Mouse (Mus musculus) adipocyte (in vitro differentiated cells): ENCODE measurements around the gene Pip4k2a.
A peak's percentile ranks its signal among the peaks of the same experiment; 100 is the strongest.

ENCODE experiments used
- DNase-seq: peaks from one replicate; pipeline ENCODE4 v3.0.0-alpha.2; 2016; ENCODE audit warnings: low spot score

The Pip4k2a gene

DNA sequence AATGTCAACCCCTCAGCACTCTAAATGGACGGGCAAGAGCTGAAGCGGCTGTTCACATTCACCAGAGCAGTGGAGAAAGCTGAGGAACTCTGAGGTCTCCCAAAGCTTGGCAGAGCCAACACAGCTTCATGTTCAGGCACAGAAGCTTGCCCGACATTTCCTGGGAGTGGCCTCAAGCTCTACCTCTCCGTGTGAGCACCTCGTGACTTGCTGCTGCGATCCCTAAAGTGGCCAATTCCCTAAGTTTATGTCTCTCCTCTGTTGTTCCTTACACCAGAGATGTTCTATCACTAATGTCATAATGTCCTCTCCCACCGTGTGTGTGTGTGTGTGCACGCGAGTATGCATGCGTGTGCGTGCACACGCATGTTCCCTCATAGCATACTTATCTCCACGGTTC lies 42.3 kb downstream of the Pip4k2a start:
- DNase-seq: no peak

DNA sequence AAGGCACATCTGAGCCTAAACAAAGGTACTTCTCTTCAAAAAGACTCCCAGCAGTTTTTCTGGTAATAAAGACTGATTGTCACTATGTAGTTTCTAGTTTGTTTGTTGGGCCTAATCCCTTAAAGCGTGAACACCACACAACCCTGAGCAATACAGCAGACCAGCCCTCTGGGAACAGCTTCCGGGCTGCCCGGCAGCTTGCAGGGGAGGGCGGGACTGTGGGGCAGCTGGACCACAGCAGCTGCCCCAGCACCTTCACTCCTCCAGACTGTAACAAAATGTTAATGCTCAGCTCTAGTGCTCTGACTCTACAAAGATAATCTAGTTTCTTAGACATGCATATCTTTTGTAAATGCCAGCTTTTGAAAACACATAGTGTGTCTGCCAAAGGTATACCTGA lies 42.9 kb downstream of the Pip4k2a start:
- no peak for DNase-seq

DNA sequence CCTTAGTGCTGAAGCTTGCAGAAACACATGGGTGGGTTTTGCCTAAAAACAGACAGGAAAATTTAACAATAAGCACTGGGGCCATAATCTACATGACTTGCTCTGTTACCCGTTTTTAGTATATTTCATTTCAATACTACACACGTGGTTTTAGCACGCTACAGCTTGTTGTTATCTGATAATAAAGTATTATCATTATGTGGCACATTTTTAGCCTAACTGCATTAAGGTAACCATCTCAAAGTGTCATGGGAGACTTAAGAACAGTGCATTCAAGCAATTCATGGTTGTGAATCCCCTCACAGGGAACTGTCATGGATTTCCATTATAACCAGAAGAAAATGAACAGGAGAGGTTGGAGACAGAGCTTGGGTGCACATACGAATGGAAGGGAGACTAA lies 43.5 kb downstream of the Pip4k2a start:
- DNase-seq: no peak

DNA sequence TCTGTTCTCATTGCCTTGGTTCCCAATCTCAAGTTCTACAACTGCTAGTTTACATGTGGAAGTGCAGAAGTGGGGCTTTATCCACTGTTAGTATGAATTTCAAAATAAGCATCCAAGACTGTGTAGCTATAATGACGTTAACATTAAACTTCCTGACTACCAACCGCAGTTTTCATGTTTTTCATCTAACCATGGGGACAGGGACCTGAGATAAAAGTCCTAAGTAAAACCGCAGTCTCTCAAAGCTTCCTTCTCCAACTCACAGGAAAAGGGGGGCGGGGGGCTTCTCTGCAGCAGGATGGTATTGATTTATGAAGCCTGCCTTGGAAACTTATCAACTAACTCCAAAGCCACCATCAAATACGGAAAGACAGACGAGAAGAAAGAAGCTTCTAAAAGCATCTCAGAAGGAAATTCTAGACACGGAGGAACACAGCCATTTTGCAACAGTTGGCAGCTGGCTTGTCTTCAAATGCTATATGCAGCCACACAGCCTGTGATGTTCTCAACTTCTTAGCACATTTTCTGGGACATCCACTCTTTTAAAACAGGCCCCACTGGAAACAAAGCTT lies 45.7 kb downstream of the Pip4k2a start:
- no peak for DNase-seq

DNA sequence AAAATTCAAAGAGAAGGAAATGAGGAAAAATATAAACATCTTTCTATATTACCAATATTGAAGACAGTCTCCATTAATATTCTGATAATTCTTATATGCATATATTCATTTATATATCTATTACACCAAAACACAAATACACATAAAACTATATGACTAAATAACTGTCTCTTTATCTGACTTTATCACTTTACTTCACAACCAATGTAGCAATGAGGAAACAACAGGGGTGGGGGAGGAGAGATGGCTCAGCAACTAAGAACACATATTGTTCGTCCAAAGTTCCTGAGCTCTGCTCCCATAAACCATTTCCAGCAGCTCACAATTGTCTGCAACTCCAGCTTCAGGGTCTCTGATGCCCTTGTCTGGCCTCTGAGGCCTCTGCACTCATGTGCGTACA lies 47.2 kb downstream of the Pip4k2a start:
- no peak for DNase-seq

DNA sequence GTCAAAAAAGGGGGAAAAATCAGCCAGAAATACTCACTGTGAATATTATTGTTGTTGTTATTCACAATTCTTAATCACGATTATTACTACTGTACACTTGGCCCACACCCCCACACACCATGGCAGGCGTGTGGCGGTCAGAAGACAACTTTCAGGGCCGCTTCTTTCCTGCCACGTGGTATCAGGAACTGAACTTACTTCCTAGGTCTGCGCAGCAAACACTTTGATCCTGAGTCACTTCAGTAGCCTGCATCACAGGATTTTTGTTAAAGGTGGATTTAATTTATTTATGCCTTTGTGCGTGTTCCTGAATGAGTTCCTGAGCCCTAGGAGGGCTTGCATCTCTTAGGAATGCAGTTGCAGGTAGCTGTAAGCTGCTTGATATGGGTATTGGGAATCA lies 49.2 kb downstream of the Pip4k2a start:
- DNase-seq: no peak

DNA sequence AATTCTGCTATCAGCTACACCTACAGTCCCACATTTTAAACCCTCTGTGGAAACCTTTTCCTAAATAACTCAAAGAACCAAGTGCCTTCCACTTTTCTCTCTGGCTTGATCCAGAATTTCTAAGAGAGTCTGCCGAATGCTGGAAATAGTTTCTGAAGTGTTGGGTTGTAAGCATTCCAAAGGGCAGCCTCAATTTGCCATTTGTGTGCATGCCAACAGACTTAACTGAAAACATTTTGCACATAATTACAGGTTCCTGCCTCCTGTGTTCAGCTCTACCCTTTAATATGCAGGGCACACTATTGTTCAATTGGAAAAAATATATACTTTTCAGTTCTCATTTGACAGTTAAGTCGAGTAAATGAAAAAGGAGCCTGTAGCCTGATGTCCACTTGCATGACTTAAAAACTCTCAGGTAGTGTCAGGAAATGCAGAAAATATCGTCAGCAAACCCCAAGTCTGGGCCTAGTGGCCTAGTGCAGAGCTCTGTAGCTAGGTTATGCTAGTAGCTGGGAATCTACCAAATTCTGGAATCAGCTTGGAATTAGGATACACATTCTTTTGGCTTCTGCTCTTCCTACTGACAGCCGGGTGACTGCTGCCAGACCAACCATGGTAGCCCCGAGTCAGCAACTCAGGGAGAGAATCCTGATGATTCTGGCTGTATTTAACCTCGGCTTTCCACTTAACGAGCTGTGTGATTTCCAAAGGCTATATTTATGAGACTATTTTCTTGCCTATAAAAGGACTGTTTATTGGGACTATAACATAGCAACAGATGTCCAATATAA lies 50.1 kb downstream of the Pip4k2a start:
- peak; percentile 16 for DNase-seq

DNA sequence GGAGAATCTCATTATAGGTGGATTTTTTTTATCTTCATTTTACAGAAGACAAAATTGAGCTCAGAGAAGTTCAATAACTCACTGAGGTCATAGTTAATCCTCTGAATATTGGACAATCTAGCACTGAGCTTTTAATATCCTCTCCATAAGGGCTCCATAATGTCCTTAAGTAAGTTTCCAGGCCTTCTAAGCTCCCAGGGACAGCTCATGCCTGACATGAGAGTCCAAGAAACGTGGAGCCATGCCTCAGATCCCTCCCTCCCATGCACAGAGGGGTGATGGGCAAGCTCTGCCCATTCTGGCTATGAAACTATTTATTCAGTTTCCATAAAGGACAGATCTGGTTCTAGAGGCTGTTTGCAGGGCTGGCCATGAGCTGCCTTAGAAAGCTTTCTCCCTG lies 52.5 kb downstream of the Pip4k2a start:
- no peak for DNase-seq

DNA sequence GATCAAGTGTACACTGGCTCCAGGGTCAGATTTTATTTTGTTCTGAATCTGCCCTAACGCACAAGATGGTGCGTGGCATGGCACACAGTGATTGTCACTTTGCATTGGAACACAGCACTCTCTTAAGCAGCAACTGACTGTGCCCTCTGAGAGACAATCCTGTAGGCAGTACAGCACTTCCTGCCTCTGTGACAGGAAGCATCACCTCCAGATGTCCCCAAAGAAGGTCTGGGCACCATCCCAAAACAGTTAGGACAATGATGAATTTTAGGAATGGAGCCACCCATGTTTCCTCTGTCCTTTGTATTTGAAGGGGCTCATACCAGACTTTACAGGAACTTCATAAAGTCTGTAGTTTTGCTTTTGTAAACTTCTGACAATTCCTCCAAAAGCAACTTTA lies 54.0 kb downstream of the Pip4k2a start:
- no peak for DNase-seq

DNA sequence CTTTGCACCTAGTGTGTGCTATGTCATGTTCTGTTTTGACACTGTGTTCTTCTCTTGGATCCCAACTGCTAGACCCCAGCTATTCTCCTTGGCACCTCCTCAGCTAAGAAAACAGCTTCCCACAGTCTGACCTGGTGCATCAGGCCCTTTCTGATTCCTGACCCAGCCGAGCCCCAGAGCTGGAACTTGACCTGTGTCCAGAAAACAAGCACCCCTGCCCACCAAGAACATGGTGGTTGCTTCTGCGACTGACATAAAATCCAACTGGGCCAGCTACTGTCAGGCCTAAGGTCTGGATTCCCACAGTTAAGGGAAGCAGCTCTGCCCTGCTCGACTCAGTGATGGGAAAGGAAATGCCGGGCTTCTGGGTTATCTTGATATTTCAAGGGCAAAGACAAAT lies 54.6 kb downstream of the Pip4k2a start:
- DNase-seq: no peak

DNA sequence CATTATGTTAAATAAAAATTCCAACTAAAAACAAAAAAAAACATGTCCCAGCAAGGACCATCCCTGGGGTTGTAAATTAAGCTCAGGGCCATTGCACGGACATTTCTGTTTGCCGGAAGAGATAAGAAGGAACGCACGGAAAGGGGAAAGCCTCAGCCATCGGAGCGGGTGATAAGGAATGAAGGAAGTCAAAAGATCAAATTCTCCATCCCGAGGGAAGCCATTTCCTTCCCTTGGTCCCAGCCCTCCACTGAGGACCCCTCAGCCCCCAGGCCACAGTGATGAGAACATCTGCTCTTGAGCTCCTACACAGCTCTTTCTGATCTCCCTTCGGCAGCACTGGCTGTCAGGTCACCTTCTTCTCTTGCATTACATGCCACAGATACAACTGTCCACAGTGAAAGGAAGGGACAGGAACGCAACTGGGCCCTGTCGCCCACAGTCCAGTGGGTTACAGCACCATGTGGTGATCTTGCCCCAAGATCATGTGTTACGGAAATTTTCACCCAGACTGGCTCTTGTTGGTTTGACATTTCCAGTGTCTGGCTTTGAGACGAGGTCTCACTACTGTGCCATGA lies 57.1 kb downstream of the Pip4k2a start:
- DNase-seq: no peak

DNA sequence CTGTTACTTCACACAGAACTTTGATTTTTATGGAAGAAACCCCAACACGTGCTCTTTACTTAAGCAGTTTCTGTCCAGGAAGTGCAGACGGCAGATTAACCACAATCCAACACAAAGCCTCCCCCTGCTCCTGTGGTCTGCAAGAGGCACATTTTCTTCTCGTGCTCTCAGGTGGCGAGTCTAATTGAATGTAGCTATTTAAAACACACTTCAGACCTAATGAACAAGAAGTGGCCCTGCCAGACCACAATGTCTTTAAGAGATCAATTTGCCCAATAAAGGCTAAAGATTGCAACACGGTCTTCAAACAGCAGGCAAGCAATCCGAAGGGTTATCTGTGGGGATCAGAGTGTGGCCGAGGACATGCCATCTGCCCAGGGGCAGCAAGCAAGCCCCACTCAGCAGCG lies 59.0 kb downstream of the Pip4k2a start:
- DNase-seq: no peak

DNA sequence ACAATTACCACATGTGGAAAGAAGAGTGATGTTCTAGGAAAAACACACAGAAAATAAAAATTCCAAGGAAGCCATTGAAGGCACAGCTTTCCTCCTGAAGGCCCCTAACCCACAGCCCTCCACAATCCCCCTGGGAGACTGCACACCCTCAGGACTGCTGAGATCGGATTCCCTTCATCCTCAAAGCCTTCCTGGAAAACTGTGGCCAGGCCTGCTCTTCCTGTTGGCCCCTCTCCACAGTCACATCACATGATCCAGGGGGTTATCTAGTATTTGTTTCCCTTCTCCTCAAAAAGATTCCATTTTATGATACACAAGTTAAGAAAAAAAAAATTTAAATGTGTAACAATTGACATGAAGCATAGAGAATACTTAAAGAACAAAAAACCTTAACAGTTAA lies 59.7 kb downstream of the Pip4k2a start:
- DNase-seq: no peak

DNA sequence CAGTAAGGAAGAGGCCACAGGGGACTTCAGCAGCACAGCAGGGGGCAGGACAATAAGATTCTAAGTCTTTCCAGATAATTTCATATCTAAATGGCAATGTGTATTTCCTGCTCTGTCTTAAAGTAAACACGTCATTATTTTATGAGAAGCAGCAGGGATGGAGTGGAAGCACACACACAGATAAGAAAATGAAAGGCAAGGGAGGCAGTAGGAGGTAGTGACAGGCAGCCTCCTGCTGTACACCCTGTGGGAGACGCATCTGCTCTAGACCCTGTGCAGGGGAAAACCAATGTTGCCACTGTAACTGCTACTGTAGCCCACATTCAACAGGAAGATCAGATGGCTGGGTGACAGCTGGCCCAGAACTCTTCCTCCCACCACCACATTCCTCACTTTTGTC lies 60.3 kb downstream of the Pip4k2a start:
- DNase-seq: no peak

DNA sequence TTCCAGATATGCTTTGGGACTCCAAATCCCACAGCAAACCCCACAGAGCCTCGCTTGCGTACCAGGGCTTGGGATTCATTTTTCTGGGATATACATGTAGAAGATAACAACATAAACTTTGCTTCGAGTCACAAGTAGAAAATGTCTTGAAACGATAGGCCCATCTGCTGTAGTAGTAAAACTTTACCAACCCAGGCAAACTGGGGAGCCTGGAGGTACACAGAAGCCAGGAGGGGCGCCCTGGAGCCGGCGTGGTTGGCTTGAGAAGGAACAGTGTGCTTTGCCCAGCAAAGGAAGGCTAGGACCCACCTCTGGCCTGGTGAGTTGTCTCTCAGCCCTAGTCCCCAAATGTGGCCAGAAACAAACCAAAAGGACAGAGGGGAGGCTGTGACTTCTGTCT lies 61.5 kb downstream of the Pip4k2a start:
- DNase-seq: no peak

DNA sequence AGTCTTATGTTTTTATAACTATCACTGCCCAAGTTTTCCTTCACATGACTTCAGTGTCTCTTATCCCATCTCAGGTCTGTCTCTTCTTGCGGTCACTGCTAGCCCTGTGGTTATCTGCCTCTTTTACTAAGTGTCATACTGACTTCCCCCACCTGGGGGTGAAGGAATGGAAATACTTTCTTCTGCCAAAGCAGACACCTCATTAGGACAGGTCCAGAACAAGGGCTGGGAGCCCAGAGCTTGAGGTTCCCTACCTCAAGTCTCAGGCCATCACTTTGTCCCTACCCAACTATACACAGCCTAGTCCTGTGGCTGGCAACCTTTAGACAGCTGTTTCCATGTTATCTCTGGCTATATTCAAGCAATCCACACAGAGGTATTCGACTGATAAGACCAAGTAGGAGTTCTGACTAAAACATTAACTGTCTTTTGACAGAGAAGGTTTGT lies 62.3 kb downstream of the Pip4k2a start:
- DNase-seq: no peak

DNA sequence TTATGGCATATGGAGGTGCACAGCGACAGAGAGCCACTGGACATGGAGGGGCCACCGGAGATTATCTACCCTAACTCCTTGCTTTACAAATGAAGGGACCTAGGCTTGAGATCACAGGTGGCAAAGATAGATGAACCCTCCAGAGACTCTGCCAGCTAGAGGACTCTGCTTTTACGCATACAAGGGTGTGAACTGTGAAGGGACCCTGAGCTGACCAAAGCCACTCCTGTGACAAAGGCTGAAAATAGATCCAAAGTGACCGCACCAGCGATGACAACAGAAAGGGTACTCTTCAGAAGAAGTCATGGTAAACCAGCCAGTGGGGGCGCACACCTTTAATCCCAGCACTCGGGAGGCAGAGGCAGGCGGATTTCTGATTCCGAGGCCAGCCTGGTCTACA lies 63.8 kb downstream of the Pip4k2a start:
- no peak for DNase-seq

DNA sequence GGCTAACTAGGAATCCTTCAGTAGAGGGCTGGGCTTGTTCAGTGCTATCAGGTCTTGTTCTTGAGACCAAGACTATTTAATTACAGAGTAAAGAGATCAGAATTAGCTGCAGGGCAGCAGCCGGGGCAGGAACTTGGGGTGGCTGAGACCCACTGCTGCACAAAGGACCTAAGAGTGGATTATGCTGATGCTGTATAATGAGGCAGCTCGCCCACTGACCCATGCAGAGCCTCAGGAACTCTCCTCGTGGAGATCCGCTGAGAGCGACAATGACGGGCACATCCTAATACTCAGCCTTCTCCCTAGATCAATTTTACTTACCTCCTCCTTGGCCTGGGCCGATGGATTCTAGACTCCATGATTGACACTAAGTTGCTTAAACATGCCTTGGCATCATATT lies 64.5 kb downstream of the Pip4k2a start:
- no peak for DNase-seq

DNA sequence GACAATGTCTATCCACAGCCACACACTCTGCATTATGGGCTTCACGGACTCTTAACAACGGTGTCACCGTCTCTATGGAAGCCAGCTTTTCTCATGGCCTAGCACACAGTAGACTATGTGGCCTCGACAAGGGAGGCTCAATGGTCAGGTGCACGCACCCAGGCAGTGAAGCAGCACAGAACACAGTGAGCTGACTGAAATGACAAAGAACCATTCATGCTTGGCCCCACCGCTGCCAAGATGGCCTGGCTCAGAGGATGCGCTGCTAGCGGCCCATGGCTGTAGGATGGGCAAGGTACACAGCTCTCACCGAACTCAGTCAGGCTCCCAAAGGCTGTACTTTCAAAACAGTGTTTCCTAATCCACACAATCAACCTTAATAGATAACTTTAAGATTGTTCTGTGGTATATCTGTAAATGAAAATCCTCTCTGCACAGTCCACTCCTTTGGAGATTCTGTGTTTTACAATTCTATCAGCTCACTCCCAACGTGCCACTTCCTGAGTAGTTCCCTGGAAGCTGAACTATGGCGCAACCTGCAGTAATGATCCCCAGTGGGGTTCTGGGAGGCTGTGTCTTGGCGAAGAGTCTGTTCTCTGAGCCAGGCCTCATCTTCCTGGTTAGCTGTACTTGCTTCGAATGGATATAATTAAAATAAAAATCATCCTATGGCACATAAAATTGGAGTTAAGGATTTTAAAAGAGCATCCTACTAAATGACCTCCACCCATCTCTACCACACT lies 67.4 kb downstream of the Pip4k2a start:
- DNase-seq: peak; percentile 57

DNA sequence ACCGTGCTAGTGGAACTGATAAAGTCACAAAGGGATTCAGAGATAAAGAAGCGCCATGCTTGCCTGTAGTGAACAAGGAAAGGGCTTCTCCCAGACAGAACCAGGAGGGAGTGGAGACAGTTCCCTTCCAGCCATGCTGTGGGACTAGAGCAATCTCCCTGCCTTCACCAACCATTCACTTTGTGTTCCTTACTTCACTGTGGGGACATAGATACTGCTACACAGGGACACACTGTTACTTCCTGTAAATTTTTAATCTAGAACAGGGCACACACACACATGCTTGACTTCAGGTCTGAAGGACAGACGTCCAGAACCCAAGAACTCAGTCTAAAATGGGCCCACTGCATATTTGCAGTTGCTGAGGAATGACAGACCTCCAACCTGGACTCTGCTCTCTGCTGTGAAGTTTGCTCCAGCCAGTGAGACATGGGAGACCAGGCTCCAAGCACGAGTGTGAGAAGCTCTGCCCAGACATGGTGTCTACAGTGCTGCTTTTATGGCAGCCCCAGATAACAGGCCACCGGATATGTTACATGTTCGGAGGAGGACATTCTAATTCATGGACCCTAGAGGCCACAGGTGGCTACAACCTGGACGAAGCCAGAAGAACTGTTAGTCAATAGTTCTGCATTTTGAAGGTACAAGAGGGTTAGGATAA lies 69.2 kb downstream of the Pip4k2a start:
- no peak for DNase-seq

DNA sequence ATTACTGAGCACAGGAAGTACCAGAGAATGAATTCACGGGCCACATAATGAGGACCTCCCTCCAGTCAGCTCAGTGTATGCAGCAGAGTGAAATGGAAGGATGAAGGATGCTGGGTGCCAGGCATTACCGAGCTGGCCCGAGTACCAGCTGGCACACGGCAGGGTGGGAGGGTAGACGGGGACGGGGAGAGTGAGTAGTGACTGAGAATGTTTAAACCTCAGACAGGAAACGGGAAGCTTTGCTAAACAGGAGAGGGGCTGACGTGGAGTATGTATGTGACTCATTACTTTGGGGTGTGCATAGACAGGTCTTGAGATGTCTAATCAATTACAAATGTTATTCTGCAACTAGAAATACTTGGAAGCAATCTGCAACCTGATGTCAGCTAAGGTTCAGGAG lies 69.7 kb downstream of the Pip4k2a start:
- DNase-seq: no peak

DNA sequence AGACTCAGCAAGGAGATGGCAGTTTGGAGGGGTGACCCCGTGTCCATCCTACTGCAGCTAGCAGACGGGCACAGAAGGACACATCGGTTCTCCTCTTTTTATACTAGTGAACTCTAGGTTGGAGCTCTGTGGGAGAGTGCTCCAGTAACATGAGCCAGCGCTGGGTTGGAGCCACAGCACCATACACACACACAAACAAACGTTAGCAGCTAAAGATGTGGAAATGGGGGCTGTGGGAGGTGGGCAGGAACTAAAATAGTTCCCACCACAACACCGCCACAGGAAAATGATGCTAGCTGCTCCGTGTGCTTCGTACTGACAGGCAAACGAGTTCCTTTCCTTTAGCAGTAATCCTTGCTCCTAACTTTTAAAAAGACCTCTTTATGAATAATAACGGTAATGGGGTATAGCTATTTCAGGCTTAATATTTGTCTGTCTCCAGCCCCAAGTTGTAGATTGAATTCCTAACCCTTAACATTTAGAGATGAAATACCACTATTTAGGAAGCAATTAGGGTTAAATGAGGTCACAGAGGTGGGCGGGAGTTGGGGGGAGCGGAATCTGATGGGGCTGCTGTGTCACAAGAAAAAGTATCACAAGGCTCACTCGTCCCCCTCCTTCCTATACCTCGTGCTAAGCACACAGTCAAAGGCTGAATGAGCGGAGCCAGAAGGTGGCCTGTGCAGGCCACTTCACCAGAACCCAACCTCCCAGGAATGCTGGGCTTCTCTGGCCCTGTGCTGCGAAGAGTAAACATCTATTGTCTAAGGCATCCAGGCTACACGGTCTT lies 73.9 kb downstream of the Pip4k2a start:
- no peak for DNase-seq
